Mouse (Mus musculus): Measurements from ENCODE around the gene Gm49322. TPM values are rescaled to one million over a fixed set of nuclear protein-coding genes. Genes with fewer than 3 reads are reported as not detected.

Gene Gm49322
- polyA plus RNA-seq, 1 experiment from 2014 or later = 4.0 TPM

- no peak for ATAC-seq
Observed at GRCm38 (mm10) chr10:80589127-80589878, 16.5 kb upstream of the Gm49322 start.

DNA sequence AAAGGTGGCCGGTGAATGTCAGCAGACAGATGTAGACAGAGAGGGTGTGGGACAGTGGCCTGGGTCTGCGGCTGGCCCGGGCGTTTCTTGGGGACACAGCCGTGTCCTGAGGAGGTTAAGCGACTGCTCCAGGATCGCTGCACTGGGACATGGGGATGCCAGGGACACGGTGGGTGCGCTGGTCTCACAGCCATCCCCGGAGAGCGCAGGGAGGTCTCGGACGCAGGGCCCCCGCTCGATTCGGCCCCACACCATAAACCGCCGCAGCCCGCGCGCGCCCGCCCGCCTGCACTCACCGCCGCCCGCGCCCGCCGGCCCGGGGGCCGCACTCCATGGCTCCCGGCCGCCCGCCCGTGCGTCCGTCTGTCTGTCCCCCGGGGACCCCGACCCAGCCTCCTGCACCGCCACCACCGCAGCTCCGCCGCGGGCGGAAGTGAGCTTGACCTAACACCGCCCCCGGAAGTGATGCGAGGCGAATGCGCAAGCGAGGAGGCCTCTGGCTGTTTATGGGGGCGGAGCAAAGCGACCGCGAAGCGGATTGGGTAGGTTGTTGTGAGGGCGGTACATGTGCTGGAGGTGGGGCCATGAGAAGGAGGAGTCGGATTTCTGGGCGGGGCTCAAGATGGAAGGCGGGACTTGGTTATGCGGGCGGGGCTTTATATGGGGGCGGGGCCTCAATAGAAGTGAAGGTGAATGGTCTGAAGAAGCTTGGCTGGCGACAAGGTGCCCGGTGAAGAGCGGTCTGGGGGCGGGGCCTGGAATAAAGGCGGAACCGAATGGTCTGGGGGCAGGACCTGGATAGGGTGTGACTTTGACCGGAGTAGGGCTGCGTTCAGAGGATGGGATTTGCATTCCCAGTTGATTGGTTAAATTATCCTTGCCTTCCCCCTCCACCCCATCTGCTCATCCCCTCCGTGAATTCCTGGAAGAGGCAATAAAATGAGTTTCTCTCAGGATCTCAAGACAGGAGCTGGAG lies 15.7 kb upstream of the Gm49322 start, which contains the start of gene Abhd17a:
TSS of gene Abhd17a (minus strand) at position 463 of the 976 bp plus-strand sequence.
- Histone ChIP-seq H3K9me3 (ENCODE audit: control insufficient read depth, low read length) (no peaks in the 10 kb centered on the region), H3K9ac (ENCODE audit: low read depth, low read length) (peak within 1 kb of the TSS; percentile 85), H3K4me3 (ENCODE audit: low read length) (peak within 1 kb of the TSS; percentile 80), H3K4me2 (ENCODE audit: low read depth, low read length) (peak within 1 kb of the TSS; percentile 82), H3K27me3 (replicated peaks; ENCODE audit: control insufficient read depth, insufficient read depth, low read length) (no peaks in the 10 kb centered on the region), H3K36me3 (ENCODE audit: control insufficient read depth, insufficient read depth, low read length) (0 out of 2 replicates have a peak, but pooled peaks cover 2% of the 10 kb centered on the region), H3K27ac (ENCODE audit: low read length) (peak within 1 kb of the TSS; percentile 57), H3K4me1 (ENCODE audit: control insufficient read depth, insufficient read depth, low read length) (peaks cover 33% of the 10 kb centered on the region)
- peak; percentile 97 for ATAC-seq
- under 1% methylated on average over 73 of the region's 73 CpGs for WGBS

More at GRCm38 (mm10) chr10:80589127-80589878, 16.5 kb upstream of the Gm49322 start:
- Histone ChIP-seq H3K36me3 (ENCODE audit: control insufficient read depth, insufficient read depth, low read length) (0 out of 2 replicates have a peak, but pooled peaks cover 2% of the 10 kb centered on the region), H3K4me3 (ENCODE audit: low read length) (peak overlapping the region; percentile 80), H3K4me1 (ENCODE audit: control insufficient read depth, insufficient read depth, low read length) (peaks cover 36% of the 10 kb centered on the region), H3K4me2 (ENCODE audit: low read depth, low read length) (peak overlapping the region; percentile 82), H3K9ac (ENCODE audit: low read depth, low read length) (peak overlapping the region; percentile 85), H3K27ac (ENCODE audit: low read length) (peak overlapping the region; percentile 43), H3K27me3 (replicated peaks; ENCODE audit: control insufficient read depth, insufficient read depth, low read length) (no peaks in the 10 kb centered on the region), H3K9me3 (ENCODE audit: control insufficient read depth, low read length) (no peaks in the 10 kb centered on the region)
- 10% methylated on average over 12 of the region's 12 CpGs for WGBS

DNA sequence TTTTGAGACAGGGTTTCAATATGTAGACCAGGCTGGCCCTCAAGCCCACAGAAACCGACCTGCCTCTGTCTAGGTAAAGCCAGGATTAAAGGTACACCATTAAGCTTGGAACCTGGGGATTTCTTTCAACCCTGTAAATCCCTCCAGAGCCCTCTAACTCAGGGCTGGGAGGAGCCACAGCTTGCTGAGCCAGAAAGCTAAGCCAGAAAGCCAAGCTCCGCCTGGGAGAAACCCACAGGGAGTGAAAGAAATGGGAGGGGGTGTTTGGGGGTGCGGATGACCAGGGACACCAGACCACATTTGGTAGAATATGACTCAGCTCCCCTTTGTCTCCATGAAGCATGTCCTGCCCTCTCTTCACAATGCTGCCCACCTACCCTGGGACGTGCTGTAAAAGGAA lies 9.5 kb upstream of the Gm49322 start:
- Histone ChIP-seq H3K36me3 (ENCODE audit: control insufficient read depth, insufficient read depth, low read length) (no peaks in the 10 kb centered on the region), H3K4me2 (ENCODE audit: low read depth, low read length) (no peak overlapping the region), H3K27me3 (replicated peaks; ENCODE audit: control insufficient read depth, insufficient read depth, low read length) (no peaks in the 10 kb centered on the region), H3K27ac (ENCODE audit: low read length) (no peak overlapping the region), H3K9ac (ENCODE audit: low read depth, low read length) (no peak overlapping the region), H3K4me3 (ENCODE audit: low read length) (no peak overlapping the region), H3K9me3 (ENCODE audit: control insufficient read depth, low read length) (no peaks in the 10 kb centered on the region), H3K4me1 (ENCODE audit: control insufficient read depth, insufficient read depth, low read length) (no peaks in the 10 kb centered on the region)
- 42% methylated on average over 4 of the region's 4 CpGs for WGBS
- no peak for ATAC-seq

GRCm38 (mm10) chr10:80602698-80603325 lies 3.0 kb upstream of the Gm49322 start, which contains the start of the genes Scamp4 and Adat3:
Gene Scamp4 (plus strand): TSS chr10:80602872.
Gene Adat3 (plus strand): TSS chr10:80602880.
- Histone ChIP-seq H3K4me3 (ENCODE audit: low read length) (peak within 1 kb of the TSS; percentile 80), H3K27ac (ENCODE audit: low read length) (peak within 1 kb of the TSS; percentile 94), H3K4me2 (ENCODE audit: low read depth, low read length) (peak within 1 kb of the TSS; percentile 67), H3K36me3 (ENCODE audit: control insufficient read depth, insufficient read depth, low read length) (peaks cover 16% of the 10 kb centered on the region), H3K27me3 (replicated peaks; ENCODE audit: control insufficient read depth, insufficient read depth, low read length) (no peaks in the 10 kb centered on the region), H3K9ac (ENCODE audit: low read depth, low read length) (peak within 1 kb of the TSS; percentile 77), H3K4me1 (ENCODE audit: control insufficient read depth, insufficient read depth, low read length) (peaks cover 24% of the 10 kb centered on the region), H3K9me3 (ENCODE audit: control insufficient read depth, low read length) (no peaks in the 10 kb centered on the region)
- ATAC-seq = peak; percentile 92
- under 1% methylated on average over 54 of the region's 54 CpGs for WGBS

DNA sequence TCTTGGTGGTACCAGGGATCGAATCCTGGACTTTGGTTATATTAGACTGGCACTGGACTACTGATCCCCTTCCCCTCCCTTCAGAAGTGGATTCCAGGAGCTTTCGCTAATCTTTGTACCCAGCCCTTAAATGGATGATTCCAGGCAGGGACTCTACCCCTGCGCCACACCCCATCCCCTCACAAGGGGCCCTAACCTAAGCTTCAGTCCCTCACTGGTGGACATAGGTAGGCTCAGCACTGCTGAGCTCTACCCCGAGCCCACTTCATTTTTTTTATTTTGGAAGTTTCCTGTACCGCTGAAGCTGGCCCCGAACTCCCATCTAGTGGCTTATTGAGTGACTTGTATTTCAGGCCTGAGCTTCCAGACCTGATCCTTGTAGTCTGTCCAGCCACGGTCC lies 2.5 kb upstream of the Gm49322 start:
- 21% methylated on average over 7 of the region's 7 CpGs for WGBS
- Histone ChIP-seq H3K4me3 (ENCODE audit: low read length) (peak overlapping the region; percentile 80), H3K27ac (ENCODE audit: low read length) (peak overlapping the region; percentile 94), H3K27me3 (replicated peaks; ENCODE audit: control insufficient read depth, insufficient read depth, low read length) (no peaks in the 10 kb centered on the region), H3K9ac (ENCODE audit: low read depth, low read length) (peak overlapping the region; percentile 77), H3K4me1 (ENCODE audit: control insufficient read depth, insufficient read depth, low read length) (peaks cover 24% of the 10 kb centered on the region), H3K4me2 (ENCODE audit: low read depth, low read length) (peak overlapping the region; percentile 67), H3K36me3 (ENCODE audit: control insufficient read depth, insufficient read depth, low read length) (peaks cover 21% of the 10 kb centered on the region), H3K9me3 (ENCODE audit: control insufficient read depth, low read length) (no peaks in the 10 kb centered on the region)
- peak; percentile 42 for ATAC-seq

DNA sequence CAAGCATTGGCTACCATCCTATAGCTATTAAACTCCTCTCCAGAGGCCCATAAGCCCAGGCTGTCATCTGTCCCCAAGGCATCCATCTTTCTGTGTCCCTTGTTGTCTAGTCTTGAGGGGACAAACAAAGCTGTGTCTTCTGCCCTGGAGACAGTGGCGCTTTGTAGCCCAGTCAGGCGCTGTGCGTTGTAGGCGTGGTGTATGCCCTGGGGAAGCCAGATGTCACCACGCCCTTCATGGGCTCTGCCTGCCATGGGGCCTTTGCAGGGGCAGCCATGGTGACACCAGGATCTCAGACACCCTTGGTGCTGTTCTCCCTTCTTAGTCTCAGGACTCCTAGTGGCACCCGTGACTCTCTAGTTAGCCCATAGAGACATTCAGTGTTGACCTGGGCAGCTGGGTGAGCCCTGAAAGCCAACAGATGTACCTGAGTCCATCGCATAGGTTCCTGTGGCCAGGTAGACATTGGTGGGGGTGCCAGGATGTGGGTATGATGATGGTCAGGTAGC lies 1.8 kb upstream of the Gm49322 start:
- no peaks in the 10 kb centered on the region for H3K27me3 ChIP-seq (replicated peaks; ENCODE audit: control insufficient read depth, insufficient read depth, low read length)
- H3K9me3 ChIP-seq (ENCODE audit: control insufficient read depth, low read length) = no peaks in the 10 kb centered on the region
- peak overlapping the region; percentile 80 for H3K4me3 ChIP-seq (ENCODE audit: low read length)
- peaks cover 24% of the 10 kb centered on the region for H3K4me1 ChIP-seq (ENCODE audit: control insufficient read depth, insufficient read depth, low read length)
- H3K27ac ChIP-seq (ENCODE audit: low read length) = peak overlapping the region; percentile 94
- H3K9ac ChIP-seq (ENCODE audit: low read depth, low read length) = peak overlapping the region; percentile 77
- peaks cover 26% of the 10 kb centered on the region for H3K36me3 ChIP-seq (ENCODE audit: control insufficient read depth, insufficient read depth, low read length)
- WGBS = 75% methylated on average over 7 of the region's 7 CpGs
- peak overlapping the region; percentile 67 for H3K4me2 ChIP-seq (ENCODE audit: low read depth, low read length)
- ATAC-seq = peak; percentile 17

- H3K36me3 ChIP-seq (ENCODE audit: control insufficient read depth, insufficient read depth, low read length) = peaks cover 26% of the 10 kb centered on the region
- peaks cover 24% of the 10 kb centered on the region for H3K4me1 ChIP-seq (ENCODE audit: control insufficient read depth, insufficient read depth, low read length)
- no peaks in the 10 kb centered on the region for H3K9me3 ChIP-seq (ENCODE audit: control insufficient read depth, low read length)
- no peak overlapping the region for H3K4me2 ChIP-seq (ENCODE audit: low read depth, low read length)
- no peak overlapping the region for H3K27ac ChIP-seq (ENCODE audit: low read length)
- no peak for ATAC-seq
- no peak overlapping the region for H3K9ac ChIP-seq (ENCODE audit: low read depth, low read length)
- H3K27me3 ChIP-seq (replicated peaks; ENCODE audit: control insufficient read depth, insufficient read depth, low read length) = no peaks in the 10 kb centered on the region
- 94% methylated on average over 2 of the region's 2 CpGs for WGBS
- H3K4me3 ChIP-seq (ENCODE audit: low read length) = no peak overlapping the region
Observed at GRCm38 (mm10) chr10:80604988-80605387, 833 bp upstream of the Gm49322 start.

DNA sequence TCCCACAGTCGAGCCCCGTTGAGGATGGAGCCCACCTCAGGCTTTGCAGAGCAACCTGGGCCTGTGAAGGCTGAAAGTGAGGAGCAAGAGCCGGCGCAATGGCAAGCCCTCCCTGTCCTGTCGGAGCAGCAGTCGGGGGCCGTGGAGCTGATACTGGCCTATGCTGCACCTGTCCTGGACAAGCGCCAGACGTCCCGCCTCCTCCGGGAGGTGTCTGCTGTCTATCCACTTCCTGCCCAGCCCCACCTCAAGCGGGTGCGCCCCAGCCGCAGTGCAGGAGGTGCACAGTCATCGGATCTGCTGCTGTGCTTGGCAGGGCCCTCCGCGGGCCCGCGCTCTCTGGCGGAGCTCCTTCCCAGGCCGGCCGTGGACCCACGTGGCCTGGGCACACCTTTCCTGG lies 485 bp downstream of the Gm49322 start:
- peaks cover 26% of the 10 kb centered on the region for H3K36me3 ChIP-seq (ENCODE audit: control insufficient read depth, insufficient read depth, low read length)
- ATAC-seq = peak; percentile 49
- peaks cover 24% of the 10 kb centered on the region for H3K4me1 ChIP-seq (ENCODE audit: control insufficient read depth, insufficient read depth, low read length)
- H3K9me3 ChIP-seq (ENCODE audit: control insufficient read depth, low read length) = no peaks in the 10 kb centered on the region
- 80% methylated on average over 23 of the region's 23 CpGs for WGBS
- H3K27me3 ChIP-seq (replicated peaks; ENCODE audit: control insufficient read depth, insufficient read depth, low read length) = no peaks in the 10 kb centered on the region
- H3K27ac ChIP-seq (ENCODE audit: low read length) = peak overlapping the region; percentile 66
- 0 out of 2 replicates have a peak overlapping the region, but pooled peaks have one; percentile 16 for H3K4me3 ChIP-seq (ENCODE audit: low read length)
- H3K4me2 ChIP-seq (ENCODE audit: low read depth, low read length) = peak overlapping the region; percentile 32; the same call in 1 of the 2 replicates
- peak overlapping the region; percentile 10; the same call in 1 of the 2 replicates for H3K9ac ChIP-seq (ENCODE audit: low read depth, low read length)

All from intestine, embryonic 16.5 days (tissue).